Mouse (Mus musculus): ENCODE results near the gene Casp8ap2. TPM values are rescaled to one million over a fixed set of nuclear protein-coding genes. Genes with fewer than 3 reads are reported as not detected.

Gene Casp8ap2
- polyA plus RNA-seq, 1 experiment from 2014 or later = 35.3 TPM

DNA sequence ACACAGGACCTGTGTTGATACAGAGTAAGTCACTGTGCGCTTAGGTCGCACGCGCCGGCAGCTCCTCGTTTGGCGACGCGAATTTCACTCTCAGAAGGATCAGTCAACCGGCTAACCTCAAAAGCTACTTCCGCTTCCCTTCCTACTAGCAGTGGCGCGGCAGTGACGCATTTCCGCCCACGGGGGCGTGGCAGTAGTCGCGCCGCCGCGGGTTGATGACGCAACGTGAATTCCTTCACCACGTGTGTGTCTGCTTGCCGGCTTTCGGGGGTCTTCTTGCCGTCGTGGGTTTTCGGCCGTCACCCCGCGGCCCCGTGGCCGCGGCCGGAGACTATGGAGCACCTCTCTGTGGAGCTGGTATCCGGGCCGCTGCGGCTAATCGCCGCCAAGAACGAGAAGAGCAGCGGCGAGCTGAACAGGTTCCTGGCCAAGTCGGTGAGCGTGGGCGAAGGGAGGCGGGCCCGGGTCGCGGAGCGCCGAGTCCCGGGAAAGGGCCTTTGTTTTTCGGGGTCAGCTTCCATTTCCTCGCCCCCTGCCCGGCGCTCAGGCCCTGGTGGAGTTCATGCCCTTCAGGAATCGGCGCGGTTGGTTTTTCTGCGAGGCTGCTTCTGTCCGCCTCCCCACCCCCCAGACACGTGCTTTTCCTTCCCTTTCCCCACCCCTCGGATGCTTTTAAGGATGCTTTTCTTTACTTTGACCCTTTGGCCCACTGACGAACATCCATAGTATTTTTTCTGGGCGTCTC is 41.8 kb downstream of the Casp8ap2 start, which contains the start of gene Mdn1:
TSS of gene Mdn1 (plus strand) at position 202 of the 745 bp plus-strand sequence.
- Histone ChIP-seq H3K27ac (ENCODE audit: low read length) (peak within 1 kb of the TSS; percentile 51), H3K4me3 (ENCODE audit: low read depth, low read length) (peak within 1 kb of the TSS; percentile 93), H3K4me2 (replicated peaks; ENCODE audit: low read depth, low read length) (peak within 1 kb of the TSS; percentile 66), H3K4me1 (ENCODE audit: insufficient read depth, low read depth, low read length) (no peaks in the 10 kb centered on the region), H3K36me3 (ENCODE audit: insufficient read depth, low read length) (no peaks in the 10 kb centered on the region), H3K9ac (replicated peaks; ENCODE audit: low read depth) (peak within 1 kb of the TSS; percentile 47), H3K27me3 (replicated peaks; ENCODE audit: insufficient read depth, low read length) (no peaks in the 10 kb centered on the region), H3K9me3 (ENCODE audit: low read length) (no peaks in the 10 kb centered on the region)
- TF ChIP-seq EP300 (IDR thresholded peaks at IDR 0.05) (no peak), CTCF (IDR thresholded peaks at IDR 0.05) (peak; percentile 12; the same call in 1 of the 2 replicates)
- ATAC-seq = peak; percentile 97
- peak; percentile 96 for DNase-seq (ENCODE audit: low spot score)
- under 1% methylated on average over 67 of the region's 68 CpGs for WGBS

- H3K36me3 ChIP-seq (ENCODE audit: insufficient read depth, low read length) = peaks cover 7% of the 10 kb centered on the region; the same call in 1 of the 2 replicates
- H3K9ac ChIP-seq (replicated peaks; ENCODE audit: low read depth) = no peak overlapping the region
- TF ChIP-seq CTCF (IDR thresholded peaks at IDR 0.05) (no peak), EP300 (IDR thresholded peaks at IDR 0.05) (no peak)
- H3K4me3 ChIP-seq (ENCODE audit: low read depth, low read length) = no peak overlapping the region
- no peak for ATAC-seq
- DNase-seq (ENCODE audit: low spot score) = no peak
- no peaks in the 10 kb centered on the region for H3K4me1 ChIP-seq (ENCODE audit: insufficient read depth, low read depth, low read length)
- no peaks in the 10 kb centered on the region for H3K9me3 ChIP-seq (ENCODE audit: low read length)
- H3K27ac ChIP-seq (ENCODE audit: low read length) = no peak overlapping the region
- no peaks in the 10 kb centered on the region for H3K27me3 ChIP-seq (replicated peaks; ENCODE audit: insufficient read depth, low read length)
- WGBS = 79% methylated on average over 4 of the region's 4 CpGs
- H3K4me2 ChIP-seq (replicated peaks; ENCODE audit: low read depth, low read length) = no peak overlapping the region
Measured at GRCm38 (mm10) chr4:32665843-32666242, 50.6 kb downstream of the Casp8ap2 start.

GRCm38 (mm10) chr4:32668291-32668690 is 53.0 kb downstream of the Casp8ap2 start:
- no peaks in the 10 kb centered on the region for H3K4me1 ChIP-seq (ENCODE audit: insufficient read depth, low read depth, low read length)
- DNase-seq (ENCODE audit: low spot score) = no peak
- H3K36me3 ChIP-seq (ENCODE audit: insufficient read depth, low read length) = peaks cover 14% of the 10 kb centered on the region; the same call in 1 of the 2 replicates
- no peaks in the 10 kb centered on the region for H3K9me3 ChIP-seq (ENCODE audit: low read length)
- H3K4me2 ChIP-seq (replicated peaks; ENCODE audit: low read depth, low read length) = no peak overlapping the region
- no peak overlapping the region for H3K27ac ChIP-seq (ENCODE audit: low read length)
- TF ChIP-seq CTCF (IDR thresholded peaks at IDR 0.05) (peak; percentile 47), EP300 (IDR thresholded peaks at IDR 0.05) (no peak)
- H3K4me3 ChIP-seq (ENCODE audit: low read depth, low read length) = no peak overlapping the region
- 92% methylated on average over 1 of the region's 1 CpGs for WGBS
- no peak overlapping the region for H3K9ac ChIP-seq (replicated peaks; ENCODE audit: low read depth)
- no peaks in the 10 kb centered on the region for H3K27me3 ChIP-seq (replicated peaks; ENCODE audit: insufficient read depth, low read length)
- no peak for ATAC-seq

DNA sequence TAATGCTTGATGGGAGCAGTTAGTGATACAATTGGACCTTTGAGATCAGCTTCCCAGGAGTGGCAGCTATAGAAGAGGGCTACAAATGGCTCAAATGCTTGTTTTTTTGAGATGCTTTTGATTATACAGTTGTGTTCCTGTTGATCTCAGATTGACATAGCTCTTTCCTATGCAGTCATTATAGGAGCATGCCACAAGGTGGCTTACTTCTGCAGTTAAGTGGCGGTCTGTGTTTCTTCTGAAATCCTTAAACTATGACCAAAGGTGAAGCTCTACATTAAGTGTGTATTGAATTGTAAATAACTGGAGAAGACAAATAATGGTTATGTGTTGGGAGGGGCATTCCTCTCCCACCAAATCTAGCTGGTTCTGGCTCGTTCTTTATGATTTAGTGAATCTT is 54.6 kb downstream of the Casp8ap2 start:
- H3K4me3 ChIP-seq (ENCODE audit: low read depth, low read length) = no peak overlapping the region
- ATAC-seq = no peak
- no peaks in the 10 kb centered on the region for H3K4me1 ChIP-seq (ENCODE audit: insufficient read depth, low read depth, low read length)
- no peaks in the 10 kb centered on the region for H3K9me3 ChIP-seq (ENCODE audit: low read length)
- no peak overlapping the region for H3K9ac ChIP-seq (replicated peaks; ENCODE audit: low read depth)
- H3K27ac ChIP-seq (ENCODE audit: low read length) = no peak overlapping the region
- WGBS = 82% methylated on average over 2 of the region's 2 CpGs
- no peak overlapping the region for H3K4me2 ChIP-seq (replicated peaks; ENCODE audit: low read depth, low read length)
- peak; percentile 51 for TF ChIP-seq CTCF (IDR thresholded peaks at IDR 0.05)
- no peak for TF ChIP-seq EP300 (IDR thresholded peaks at IDR 0.05)
- 0 out of 2 replicates have a peak, but pooled peaks cover 12% of the 10 kb centered on the region for H3K36me3 ChIP-seq (ENCODE audit: insufficient read depth, low read length)
- H3K27me3 ChIP-seq (replicated peaks; ENCODE audit: insufficient read depth, low read length) = no peaks in the 10 kb centered on the region
- DNase-seq (ENCODE audit: low spot score) = no peak

DNA sequence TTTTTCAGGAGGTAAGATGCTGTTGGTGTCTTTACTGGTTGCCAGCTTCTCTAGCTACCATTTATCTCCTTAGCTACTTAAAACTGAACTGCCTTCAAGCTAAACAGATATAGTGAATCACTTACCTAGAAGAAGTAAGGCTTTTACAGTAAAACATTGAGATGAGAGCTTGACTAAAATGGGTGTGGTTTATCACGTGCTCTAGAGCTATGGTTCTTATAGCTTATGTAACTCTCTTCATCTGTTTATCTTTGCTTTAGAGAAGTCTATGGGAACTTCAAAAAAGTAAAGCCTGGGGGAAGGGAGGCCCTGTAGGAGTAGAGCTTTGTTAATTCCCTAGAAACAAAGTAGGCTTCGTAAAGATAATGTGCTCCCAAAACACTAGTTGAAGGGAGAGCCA is 58.8 kb downstream of the Casp8ap2 start:
- DNase-seq (ENCODE audit: low spot score) (no peak), ATAC-seq (no peak)
- Histone ChIP-seq H3K36me3 (ENCODE audit: insufficient read depth, low read length) (0 out of 2 replicates have a peak, but pooled peaks cover 8% of the 10 kb centered on the region), H3K4me2 (replicated peaks; ENCODE audit: low read depth, low read length) (no peak overlapping the region), H3K27ac (ENCODE audit: low read length) (no peak overlapping the region), H3K9me3 (ENCODE audit: low read length) (no peaks in the 10 kb centered on the region), H3K9ac (replicated peaks; ENCODE audit: low read depth) (no peak overlapping the region), H3K27me3 (replicated peaks; ENCODE audit: insufficient read depth, low read length) (no peaks in the 10 kb centered on the region), H3K4me1 (ENCODE audit: insufficient read depth, low read depth, low read length) (no peaks in the 10 kb centered on the region), H3K4me3 (ENCODE audit: low read depth, low read length) (no peak overlapping the region)
- TF ChIP-seq CTCF (IDR thresholded peaks at IDR 0.05) (no peak), EP300 (IDR thresholded peaks at IDR 0.05) (no peak)
- 72% methylated on average over 2 of the region's 2 CpGs for WGBS

- Histone ChIP-seq H3K27ac (ENCODE audit: low read length) (no peak overlapping the region), H3K27me3 (replicated peaks; ENCODE audit: insufficient read depth, low read length) (no peaks in the 10 kb centered on the region), H3K9ac (replicated peaks; ENCODE audit: low read depth) (no peak overlapping the region), H3K36me3 (ENCODE audit: insufficient read depth, low read length) (0 out of 2 replicates have a peak, but pooled peaks cover 2% of the 10 kb centered on the region), H3K4me1 (ENCODE audit: insufficient read depth, low read depth, low read length) (no peaks in the 10 kb centered on the region), H3K4me2 (replicated peaks; ENCODE audit: low read depth, low read length) (no peak overlapping the region), H3K9me3 (ENCODE audit: low read length) (no peaks in the 10 kb centered on the region), H3K4me3 (ENCODE audit: low read depth, low read length) (no peak overlapping the region)
- TF ChIP-seq CTCF (IDR thresholded peaks at IDR 0.05) (no peak), EP300 (IDR thresholded peaks at IDR 0.05) (no peak)
- DNase-seq (ENCODE audit: low spot score) (no peak), ATAC-seq (no peak)
- 90% methylated on average over 3 of the region's 3 CpGs for WGBS
Measured at GRCm38 (mm10) chr4:32677471-32677870, 62.2 kb downstream of the Casp8ap2 start.

Data from lung, postnatal 0 days (tissue).